Mouse (Mus musculus): Measurements from ENCODE around the gene Saxo1. TPM values are rescaled to one million over a fixed set of nuclear protein-coding genes. Genes with fewer than 3 reads are reported as not detected.

Gene Saxo1
- polyA plus RNA-seq (2014; fragmentation: Illumina TruSeq; extraction: RNeasy Lipid Tissue Mini Kit (QIAGEN cat#74804); ENCODE audit: low read depth, low replicate concordance), result 115 TPM

DNA sequence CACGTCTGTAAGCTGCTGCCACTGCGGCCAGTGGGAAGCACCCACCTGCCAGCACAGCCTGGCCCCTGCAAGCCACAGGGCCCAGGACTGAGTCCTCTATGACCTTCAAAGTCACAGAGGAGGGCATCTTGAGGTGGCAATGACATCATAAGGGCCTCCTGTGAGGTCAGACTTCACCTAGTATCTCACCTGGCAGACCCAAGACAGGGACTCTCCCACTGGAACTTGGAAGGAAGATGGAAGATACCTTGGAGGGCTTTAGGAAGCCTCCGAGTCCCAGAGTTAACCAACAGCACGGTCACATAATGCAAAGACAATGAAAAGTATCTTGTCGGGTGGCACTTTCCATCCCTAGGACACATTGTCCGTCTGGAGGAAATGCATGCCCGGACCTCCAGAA is at the start of gene Saxo1:
Gene Saxo1, minus strand, starts transcription at position 101 of the 400 bp plus-strand sequence.

DNA sequence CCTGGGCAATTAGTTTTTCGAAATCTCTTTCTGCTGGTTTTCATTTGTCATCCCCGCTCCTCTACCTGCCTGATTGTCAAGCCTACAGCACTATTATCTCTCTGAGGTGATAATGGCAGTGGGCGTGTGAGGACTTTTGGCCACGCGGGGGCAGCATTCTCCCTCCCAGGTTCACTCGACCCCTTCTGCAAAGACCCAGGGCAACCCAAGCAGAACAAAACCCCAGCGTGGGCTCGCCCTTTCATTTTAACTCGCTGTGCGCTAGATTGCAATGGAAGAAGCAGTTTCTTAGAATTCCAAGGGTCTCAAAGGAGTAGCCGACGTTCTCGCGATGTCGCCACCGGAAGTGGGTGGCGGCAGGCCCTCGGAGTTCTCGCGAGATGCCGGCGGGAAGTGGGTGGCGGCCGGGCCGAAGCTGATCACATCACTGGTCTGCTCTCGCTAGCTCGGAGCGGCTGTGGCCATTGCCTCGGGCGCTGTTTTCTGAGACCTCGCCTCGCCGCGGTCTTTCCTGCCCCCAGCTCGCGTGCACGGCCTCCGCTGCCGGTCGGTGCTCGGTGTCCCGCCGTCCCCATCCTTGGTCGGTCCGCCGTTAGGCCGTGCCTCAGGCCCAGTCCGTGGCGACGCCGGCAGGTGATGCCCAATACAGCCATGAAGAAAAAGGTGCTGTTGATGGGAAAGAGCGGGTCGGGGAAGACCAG is 17.3 kb upstream of the Saxo1 start, which contains the start of gene Rraga:
Gene Rraga, plus strand, starts transcription at position 386 of the 701 bp plus-strand sequence.

Other genes with a start within 250 kb of the Saxo1 start
- 25.7 TPM for gene Rraga, start 17.3 kb upstream of the Saxo1 start, polyA plus RNA-seq (2014; fragmentation: Illumina TruSeq; extraction: RNeasy Lipid Tissue Mini Kit (QIAGEN cat#74804); ENCODE audit: low read depth, low replicate concordance)
- gene Haus6, start 53.7 kb upstream of the Saxo1 start, polyA plus RNA-seq (2014; fragmentation: Illumina TruSeq; extraction: RNeasy Lipid Tissue Mini Kit (QIAGEN cat#74804); ENCODE audit: low read depth, low replicate concordance), result 37.3 TPM
- gene Plin2, start 111.7 kb upstream of the Saxo1 start, polyA plus RNA-seq (2014; fragmentation: Illumina TruSeq; extraction: RNeasy Lipid Tissue Mini Kit (QIAGEN cat#74804); ENCODE audit: low read depth, low replicate concordance), result 26.4 TPM
- 31.0 TPM for gene Dennd4c, start 190.2 kb upstream of the Saxo1 start, polyA plus RNA-seq (2014; fragmentation: Illumina TruSeq; extraction: RNeasy Lipid Tissue Mini Kit (QIAGEN cat#74804); ENCODE audit: low read depth, low replicate concordance)